Mouse (Mus musculus): ENCODE measurements around the gene Lamb2.

Lamb2 gene

DNA sequence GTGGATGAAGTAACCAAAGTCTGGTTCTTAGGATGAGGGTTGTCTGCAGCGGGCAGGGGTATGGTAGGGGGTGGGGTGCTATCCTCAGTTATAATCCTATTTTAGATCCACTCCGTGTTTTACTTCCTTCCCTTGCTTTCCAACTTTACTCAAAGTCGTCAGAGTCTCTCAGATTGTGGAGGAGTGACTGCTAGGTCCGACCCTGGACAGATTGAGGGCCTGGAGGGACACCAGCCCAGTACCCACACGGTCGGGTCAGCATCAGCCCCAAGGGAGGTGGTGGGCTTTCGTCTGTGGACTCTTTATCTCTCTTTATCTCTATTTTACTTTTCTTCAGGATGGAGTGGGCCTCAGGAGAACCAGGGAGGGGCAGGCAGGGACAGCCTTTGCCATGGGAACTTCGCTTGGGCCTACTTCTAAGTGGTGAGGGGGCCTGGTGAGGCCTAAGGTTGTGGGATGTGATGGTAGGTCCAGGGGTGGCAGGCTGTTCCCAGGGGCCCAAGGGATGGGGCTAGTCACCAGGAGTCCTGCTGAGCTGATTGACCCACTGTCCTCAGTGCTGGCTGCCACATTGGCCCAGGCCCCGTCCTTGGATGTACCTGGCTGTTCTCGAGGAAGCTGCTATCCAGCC is at the start of gene Lamb2:
Gene Lamb2, plus strand, starts transcription at position 16 of the 631 bp plus-strand sequence.
- DNase-seq (ENCODE audit: extremely low spot score, low read depth, low spot score), result peak; percentile 89

DNA sequence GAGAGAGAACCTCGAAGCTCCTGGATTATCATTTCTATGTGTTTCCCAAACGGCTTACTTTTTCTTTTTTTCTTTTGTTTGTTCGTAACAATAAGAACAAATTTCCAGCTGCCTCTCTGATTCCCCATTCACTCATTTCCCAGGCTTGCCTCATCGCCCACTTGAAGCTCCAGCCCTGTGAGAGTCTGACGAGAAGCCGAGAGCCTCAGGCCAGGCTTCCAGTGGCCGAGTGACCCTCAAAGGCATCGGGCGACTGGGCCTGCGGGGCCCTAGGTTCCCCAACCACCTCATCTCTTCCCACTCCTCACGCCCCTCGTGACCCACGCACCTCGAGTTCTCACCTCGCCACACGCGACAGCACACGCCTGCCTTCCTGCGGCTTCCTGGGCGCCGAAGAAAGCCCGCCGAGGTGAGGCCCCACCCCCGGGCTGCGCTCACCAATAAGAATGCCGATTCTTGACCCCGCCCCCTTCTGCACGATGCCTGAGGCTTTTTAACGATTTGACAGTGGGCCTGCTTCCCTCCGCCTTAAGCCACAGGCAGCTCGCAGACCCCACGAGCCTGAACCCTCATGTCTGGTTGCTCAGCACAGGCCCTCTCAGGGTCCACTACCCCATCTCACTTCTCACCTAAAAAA is 48.0 kb upstream of the Lamb2 start:
- DNase-seq (ENCODE audit: extremely low spot score, low read depth, low spot score), result no peak

DNA sequence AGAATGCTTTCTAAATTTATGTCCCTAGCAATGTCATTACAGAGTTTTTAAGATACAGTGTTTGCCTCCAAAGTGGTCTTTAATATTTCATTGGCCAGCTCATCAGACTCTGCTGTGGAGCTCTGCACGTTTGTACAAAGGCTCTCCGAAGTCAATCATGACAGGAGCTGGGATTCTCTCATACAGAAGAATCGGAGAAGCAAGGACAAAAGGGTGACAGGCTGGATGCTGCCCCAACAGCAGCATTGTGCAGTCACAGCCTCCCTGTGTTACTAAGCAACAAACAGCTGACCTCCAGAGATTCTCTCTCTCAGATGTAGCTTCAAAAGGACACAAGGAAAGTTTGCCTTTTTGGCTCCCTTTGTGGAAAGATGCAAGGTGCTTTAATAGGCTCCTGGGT is 43.4 kb upstream of the Lamb2 start, which contains the start of gene BC048562:
Gene BC048562, plus strand, starts transcription at position 301 of the 400 bp plus-strand sequence.
- no peak for DNase-seq (ENCODE audit: extremely low spot score, low read depth, low spot score)

DNA sequence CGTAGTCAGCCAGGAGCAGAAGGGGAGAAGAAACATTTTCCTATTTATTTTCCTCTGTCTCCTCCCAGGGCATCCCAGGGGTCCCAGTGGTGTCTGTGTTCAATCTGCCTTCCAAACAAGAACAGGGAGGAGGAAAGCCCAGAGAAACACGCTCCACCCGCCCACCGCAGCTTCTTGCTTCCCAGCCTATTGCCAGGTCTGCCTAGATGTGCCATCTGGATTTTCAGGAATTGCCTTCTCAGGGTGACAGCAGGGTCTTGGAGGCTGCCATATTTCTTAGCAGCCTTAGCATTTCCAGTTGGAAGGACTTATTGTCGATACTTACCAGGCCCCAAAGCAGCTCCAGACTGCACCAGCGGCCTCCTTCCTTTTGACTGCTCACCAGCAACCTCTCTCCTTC is 40.4 kb upstream of the Lamb2 start:
- no peak for DNase-seq (ENCODE audit: extremely low spot score, low read depth, low spot score)

DNA sequence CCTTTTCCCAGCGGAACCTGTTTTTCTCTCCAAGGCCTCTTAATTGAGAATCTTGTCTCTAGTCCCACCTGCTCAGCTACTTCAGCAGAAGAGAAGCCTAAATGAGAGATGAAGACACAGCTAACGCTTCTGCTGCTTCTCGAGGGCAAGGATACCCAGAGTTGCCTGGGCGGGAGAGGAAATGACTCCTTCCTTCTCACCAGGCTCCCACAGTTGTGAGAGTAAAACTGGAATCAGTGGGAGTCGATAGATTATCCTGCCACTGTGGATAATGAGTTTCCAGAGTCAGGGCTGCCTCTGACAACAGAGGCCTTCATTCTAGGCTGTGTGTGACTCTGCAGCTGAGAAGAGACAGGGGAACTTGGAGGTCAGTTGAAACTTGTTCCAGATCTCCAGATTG is 39.1 kb upstream of the Lamb2 start:
- DNase-seq (ENCODE audit: extremely low spot score, low read depth, low spot score), result no peak

DNA sequence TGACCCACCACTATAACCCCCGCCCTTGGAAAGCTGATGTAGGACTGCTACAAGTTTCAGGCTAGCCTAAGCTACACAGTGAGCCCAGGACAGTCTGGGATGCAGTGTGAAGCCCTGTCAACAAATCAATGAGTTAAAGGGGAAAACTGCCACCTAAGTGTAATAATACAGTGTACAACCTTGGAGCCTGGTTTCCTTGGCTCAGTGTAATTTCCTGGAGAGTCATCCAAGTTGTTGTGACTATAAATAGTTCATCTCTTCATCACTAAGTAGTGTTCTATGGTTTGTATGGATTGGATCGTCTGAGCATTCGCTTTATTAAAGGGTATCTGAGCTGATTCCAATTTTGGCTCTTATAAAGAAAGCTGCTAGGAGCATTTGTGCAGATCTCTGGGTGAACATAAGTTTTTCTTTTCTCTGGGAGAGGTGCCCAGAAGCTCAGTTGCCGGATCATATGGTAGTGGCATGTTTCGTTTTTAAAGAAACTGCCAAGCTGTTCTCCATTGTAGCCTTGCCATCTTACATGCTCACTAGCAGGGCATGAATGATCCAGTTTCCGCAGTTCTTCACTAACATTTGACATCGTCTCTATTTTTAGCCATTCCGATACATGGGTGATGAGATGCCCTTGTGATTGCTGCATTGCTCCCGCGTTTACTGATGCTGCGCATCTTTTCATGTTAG is 38.2 kb upstream of the Lamb2 start:
- DNase-seq (ENCODE audit: extremely low spot score, low read depth, low spot score), result no peak

DNA sequence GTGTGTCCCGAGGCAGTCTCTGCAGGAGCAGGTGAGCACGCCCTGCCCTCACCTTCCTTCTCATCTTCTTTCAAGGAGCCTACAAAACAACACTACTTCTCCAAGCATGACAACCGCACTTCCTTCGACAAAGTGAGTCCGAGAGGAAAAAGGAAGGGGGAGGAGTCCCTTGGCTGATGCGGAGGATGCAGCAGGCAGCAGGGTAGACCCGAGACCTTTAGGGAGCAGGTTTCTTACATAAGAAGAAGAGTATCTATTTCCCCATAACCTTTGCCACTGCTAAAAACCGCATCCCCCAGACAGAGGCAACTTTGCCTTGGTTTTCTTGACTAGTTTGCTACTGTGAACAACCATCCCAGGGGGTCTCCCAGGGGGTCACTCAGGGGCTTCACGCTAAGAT is 34.4 kb upstream of the Lamb2 start:
- no peak for DNase-seq (ENCODE audit: extremely low spot score, low read depth, low spot score)

DNA sequence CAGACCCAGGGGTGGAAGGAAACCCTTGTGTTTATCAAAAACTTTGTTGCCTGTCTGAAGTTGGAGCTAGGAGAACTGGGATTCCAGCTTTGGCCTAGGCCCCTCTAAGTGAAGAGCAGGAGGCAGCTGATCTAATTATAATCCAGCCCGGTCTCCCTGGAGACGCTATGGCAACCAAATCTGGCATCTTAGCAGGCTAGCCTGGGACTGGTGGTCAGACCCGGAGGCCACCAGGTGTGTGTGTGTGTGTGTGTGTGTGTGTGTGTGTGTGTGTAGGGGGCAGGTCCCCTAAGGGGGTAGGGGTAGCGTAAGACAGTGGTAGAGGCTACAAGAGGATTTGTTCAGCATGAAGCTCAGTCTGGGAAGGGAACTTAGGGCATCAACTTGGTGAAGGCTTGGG is 29.7 kb upstream of the Lamb2 start:
- DNase-seq (ENCODE audit: extremely low spot score, low read depth, low spot score), result no peak

DNA sequence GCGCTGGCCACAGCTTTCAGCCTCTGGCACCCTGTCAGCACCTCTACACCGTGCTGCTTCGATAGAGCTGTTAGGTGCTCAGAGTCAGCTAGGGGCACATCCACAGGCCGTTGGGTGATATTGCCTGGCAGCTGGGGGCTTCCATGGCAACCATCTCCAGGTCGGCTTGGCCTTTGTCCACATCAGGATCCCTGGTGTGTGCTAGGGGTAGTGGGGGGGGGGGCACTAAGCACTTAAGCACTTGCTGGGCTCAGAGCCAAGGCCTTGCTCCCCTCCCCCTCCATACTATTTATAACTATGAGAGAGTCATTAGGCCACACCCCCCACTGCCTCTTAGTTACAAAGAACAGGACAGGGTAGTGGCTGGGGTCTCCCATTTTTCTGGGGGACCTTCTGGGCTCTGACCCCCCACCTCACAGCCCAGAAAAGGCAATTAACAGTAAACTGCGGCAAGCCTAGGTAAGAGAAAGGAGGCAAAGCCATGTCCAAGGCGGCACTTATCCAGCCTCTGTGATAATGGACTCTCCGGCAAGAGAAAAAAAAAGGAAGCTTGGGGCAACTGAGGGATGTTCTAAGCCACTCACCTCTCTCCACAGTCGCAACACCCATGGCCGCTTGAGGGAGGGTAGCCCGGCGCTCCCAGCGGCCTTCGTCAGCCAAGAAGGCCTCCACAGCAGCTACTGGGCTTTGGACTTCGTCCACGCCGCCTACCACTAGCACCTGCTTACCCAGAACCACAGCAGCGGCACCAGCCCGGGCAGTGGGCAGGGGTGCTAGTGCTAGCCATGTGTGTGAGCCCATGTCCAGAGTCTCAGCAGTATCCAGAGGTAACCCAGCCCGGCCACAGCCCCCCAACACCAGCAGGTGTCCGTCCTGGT is 29.0 kb upstream of the Lamb2 start:
- no peak for DNase-seq (ENCODE audit: extremely low spot score, low read depth, low spot score)

DNA sequence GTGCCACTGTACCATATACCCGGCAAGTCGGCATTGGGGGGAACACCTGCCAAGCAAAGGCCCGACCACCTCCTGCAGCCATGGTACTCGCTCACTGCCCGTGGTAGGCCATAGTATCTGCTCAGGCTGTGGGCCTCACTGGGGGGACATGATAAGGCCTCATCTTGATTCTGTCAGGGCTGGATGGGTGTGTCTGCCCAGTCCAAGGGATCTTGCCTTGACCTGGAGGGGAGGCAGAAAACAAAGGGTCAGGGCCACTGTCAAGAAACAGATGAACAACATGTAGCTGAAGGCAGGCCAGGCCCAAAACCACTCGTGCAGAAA is 28.4 kb upstream of the Lamb2 start:
- no peak for DNase-seq (ENCODE audit: extremely low spot score, low read depth, low spot score)

DNA sequence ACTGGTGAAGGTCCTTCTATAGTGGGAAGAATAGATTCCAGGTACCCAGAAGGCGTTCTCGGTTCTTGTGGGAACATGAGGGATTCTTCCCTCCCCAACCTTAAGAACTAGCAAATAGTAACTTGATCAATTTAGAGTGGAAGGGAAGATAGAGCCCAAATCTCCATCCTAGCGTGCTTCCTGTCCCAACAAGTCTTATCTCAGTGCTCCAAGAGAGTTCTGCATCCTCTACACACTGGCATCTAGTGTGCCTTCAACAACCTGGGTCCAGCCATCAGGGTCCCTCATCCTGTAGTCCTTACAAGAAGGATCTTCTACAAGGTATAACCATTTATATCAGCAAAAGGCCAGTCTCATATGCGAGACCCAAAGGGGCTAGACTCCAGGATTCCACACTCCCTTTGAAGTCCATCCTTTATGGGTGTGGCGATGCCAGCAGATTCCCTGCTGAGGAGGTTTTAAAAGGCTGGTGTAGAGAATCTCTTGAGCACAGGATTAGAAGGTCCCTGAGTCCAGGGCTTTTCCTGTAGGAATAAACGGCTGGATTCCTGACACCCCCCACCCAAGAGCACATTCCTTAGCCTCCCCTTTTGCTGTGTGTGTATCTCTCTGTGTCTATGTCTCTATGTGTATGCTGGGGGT is 27.9 kb upstream of the Lamb2 start:
- DNase-seq (ENCODE audit: extremely low spot score, low read depth, low spot score), result no peak

DNA sequence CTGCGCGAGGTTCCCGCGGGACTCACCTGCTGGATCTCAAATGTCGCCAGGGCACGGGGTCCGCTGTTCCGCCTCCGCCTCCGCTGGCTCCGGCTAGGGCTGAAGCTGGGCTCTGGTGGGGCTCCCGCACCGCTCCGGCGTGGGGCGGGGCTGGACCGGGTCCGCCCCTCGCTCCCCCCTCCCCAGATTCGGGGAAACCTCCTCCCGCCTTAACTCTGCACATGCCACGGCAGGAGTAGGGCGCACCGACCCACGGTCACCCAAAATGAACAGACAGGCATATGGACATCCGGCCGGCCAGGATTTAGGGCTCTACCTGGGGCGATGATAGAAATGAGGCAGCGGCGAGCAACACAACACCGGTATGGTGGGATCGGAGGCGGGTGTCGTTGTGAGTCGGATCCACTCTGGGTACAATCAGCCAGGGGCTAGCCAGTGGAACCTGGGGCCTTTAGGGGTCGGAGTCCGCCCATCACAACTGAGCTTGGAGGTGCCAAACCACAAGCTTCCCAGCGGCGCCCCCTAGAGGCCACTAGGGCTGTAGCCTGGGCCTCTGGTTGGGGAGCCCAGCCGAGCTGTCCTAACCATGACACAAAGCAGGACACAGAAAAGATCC is 27.1 kb upstream of the Lamb2 start:
- DNase-seq (ENCODE audit: extremely low spot score, low read depth, low spot score), result peak; percentile 66

DNA sequence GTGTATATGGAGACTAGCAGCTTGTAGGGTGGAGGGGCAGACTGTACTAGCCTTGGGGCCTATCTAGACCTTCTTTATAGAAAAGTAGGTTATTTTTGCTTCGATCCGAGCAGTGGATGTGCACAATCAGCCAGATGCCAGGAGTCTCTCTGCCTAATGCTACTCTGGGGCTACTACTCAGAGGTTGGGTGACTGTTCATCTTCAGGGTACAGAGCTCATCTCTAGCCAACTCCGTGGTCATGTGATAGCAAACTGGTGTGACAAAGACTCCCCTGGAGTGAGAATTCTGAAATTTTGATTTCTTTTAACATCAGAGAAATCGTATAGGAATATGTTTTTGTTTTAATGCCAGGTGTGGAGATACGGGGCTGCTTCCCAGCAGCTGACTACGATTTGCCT is 26.6 kb upstream of the Lamb2 start:
- no peak for DNase-seq (ENCODE audit: extremely low spot score, low read depth, low spot score)

DNA sequence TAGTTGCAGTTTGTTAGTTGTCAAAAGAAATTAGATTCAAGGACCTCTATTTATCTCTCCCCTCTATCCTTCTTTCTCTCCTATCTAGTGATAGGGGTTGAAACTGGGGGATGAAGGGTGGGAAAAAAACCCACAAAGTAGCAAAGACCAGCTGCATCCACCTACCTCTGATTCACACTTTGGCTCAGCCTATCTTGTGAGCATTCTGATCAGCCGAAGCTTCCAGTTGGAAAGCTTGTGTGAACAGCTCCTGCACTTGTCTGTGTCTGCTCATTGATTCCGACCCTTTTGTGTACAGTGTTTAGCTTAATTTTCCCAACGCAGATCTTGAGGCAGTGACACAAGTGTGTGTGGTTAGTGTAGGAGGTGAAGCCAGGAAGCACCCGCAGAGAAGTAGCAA is 26.1 kb upstream of the Lamb2 start:
- DNase-seq (ENCODE audit: extremely low spot score, low read depth, low spot score), result no peak

DNA sequence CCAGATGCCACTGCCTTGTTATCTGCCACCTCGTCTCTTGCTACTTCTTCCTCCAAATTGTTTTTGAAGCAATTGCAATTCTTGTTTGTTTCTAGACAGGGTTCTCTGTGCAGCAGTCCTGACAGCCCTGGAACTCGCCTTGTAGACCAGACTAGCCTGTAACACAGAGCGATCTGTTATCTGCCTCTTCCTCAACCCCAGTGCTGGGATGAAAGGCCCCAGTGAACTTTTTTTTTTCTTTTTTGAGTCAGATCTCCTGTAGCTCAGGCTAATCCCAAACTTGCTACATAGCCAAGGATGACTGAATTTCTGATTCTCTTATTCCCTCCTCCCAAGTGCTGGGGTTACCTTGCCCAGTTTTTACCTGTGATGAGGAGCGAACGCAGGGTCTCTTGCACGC is 25.1 kb upstream of the Lamb2 start:
- no peak for DNase-seq (ENCODE audit: extremely low spot score, low read depth, low spot score)

DNA sequence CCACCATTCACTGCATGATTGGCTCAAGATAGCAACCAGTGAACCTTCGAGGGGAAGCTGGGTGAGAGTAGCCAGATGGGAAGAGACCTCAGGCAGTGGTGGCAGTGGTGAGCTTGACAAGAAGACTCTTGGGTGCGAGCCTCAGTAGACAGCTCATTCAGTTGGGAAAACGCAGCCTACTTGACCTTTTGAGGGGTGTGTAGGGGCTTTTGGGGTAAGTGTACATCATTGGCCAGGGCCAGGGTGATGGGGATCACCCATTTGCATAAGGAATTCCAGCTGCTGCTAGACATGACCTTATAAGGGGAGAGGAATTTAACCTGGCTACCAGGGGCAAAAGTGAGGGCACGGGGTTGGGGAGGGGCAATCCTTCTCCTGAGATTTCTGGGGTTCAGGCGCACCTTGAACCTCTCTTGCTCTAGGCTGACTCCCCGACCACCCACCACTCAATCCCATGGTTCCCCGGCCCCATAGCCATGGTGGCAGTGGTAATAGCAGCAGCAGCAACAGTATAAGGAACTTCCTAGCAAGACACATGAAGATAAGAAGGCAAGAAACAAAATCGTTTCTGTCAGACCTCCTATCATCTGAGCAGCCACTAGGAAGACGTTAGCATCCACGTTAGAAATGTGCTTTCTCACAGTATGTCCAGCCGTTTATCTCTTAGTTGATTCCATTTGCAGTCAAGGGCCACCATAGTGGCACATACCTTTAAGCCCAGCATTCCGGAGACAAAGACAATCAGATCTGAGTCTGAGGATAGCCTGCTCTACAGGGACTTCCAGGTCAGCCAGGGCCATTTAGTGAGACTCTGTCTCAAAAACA is 23.6 kb upstream of the Lamb2 start:
- DNase-seq (ENCODE audit: extremely low spot score, low read depth, low spot score), result no peak

DNA sequence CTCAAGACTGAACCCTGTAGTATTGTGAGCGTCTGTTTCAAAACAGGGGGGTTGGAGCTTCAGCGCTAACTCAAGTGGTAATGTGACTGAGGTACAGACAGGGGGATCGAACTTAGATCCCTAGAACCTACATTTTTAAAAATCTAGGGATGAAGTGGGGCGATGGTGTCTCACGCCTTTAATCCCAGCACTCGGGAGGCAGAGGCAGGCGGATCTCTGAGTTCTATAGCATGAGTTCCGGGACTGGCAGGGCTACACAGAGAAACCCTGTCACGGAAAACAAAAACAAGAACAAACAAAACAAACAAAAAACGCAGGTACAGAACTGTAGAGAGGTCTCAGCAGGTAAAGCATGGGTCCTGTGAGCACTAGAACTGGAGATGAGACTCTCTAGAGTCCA is 22.6 kb upstream of the Lamb2 start:
- no peak for DNase-seq (ENCODE audit: extremely low spot score, low read depth, low spot score)

DNA sequence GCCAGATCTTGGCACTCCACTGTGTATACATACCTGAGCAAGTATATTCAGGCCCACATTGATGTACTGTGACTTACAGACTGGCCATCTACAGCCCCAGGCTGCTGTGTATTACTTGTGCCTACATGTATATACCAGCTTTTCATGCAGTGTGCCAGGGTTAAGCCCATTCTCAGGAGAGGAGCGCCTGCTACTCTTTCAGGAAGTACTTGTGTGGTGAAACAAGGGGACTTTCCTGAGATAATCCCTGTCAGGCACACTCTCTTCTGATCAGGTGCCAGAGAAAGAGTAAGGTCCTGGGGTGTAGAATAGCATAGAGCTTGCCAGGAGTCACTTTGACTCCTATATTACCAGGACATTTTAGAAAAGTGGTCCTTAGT is 19.6 kb upstream of the Lamb2 start:
- DNase-seq (ENCODE audit: extremely low spot score, low read depth, low spot score), result no peak

DNA sequence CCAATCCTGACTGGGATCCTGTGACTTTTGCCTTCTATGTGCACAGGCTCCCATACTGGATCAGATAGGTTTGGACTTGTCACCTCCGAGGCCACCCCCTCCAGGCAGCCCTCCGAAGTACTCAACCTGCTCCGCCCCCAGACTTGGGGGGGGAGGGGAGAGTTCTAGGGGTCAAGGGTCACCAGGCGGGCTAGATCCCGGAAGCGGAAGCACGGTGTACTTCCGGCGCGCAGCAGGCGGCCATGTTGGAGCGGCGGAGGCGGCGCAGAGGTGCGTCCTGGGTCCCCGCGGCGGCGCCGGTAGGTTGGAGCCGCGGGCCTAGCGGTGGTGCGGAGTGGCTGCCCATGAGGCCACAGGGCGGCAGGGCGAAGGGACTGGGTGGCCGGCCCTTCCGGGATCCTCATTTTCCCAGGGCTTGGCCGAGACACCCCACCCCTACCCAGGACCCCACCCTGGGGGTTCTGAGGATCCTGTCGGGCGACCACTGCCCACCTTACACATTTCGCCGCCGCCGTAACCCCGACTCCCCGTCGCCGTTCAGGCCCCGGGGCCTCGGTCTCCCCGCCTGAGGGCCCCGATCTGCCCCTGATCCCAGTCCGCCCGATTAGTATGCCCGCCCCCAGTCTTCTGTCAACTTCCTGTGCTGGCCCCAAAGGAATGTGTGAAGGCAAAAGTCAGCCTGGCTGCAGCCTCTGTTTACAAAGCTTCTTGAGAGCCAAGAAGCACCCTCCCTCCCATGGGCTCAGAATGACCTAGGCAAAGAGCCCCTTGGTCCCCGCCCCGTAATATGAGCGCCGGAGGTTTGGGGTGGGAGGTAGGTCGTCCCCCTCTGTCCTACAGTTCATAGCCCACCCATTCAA is 19.0 kb upstream of the Lamb2 start, which contains the start of gene Ccdc71:
Gene Ccdc71, plus strand, starts transcription at position 209 of the 860 bp plus-strand sequence.
- DNase-seq (ENCODE audit: extremely low spot score, low read depth, low spot score), result peak; percentile 58

All from hindlimb bud, embryonic 11.5 days (tissue).